Mouse (Mus musculus) CH12.LX (cell line): Measurements from ENCODE around the gene Ttpal. TPM values are rescaled to one million over a fixed set of nuclear protein-coding genes. Genes with fewer than 3 reads are reported as not detected.

Experiments used
- DNase-seq: peaks from one replicate; pipeline ENCODE4 v3.0.0-alpha.2; 2013; ENCODE audit errors: extremely low read depth
- H3K27ac ChIP-seq: 2 replicates; pipeline ENCODE4 v1.5.1; 2012; ENCODE audit warnings: low read depth, mild to moderate bottlenecking, control low read depth, moderate library complexity; ENCODE audit not compliant: insufficient read depth
- H3K27me3 ChIP-seq: replicated peaks from 2 replicates; pipeline ENCODE3; 2012; ENCODE audit warnings: inconsistent platforms
- H3K36me3 ChIP-seq, 2 experiments: replicated peaks in 1 of 2; 2 replicates each; pipeline versions ENCODE3 to v1.6.1; 2012; ENCODE audit warnings: inconsistent platforms in 1 of 2, low read length in 1 of 2, mild to moderate bottlenecking in 1 of 2, mixed read lengths in 1 of 2, moderate library complexity in 1 of 2; ENCODE audit not compliant: control insufficient read depth in 1 of 2, insufficient read depth in 1 of 2
- H3K4me1 ChIP-seq, 2 experiments: 2 replicates each; pipeline ENCODE4 v1.6.1; 2012; ENCODE audit warnings: inconsistent platforms in 1 of 2, moderate library complexity in 1 of 2; ENCODE audit not compliant: insufficient read depth in 2 of 2, control insufficient read depth in 1 of 2
- H3K4me2 ChIP-seq: 2 replicates; pipeline ENCODE4 v1.6.1; 2012; ENCODE audit warnings: low read depth, mild to moderate bottlenecking, control low read depth; ENCODE audit not compliant: poor library complexity, insufficient read depth, severe bottlenecking
- H3K4me3 ChIP-seq, 3 experiments: fragments of 150-350 bp in 1 of 3; sonication (generic) in 1 of 3; replicated peaks in 1 of 3; 2 replicates each; pipeline versions ENCODE3 to v1.5.1; 2011 to 2012; ENCODE audit warnings: low read depth in 2 of 3, low read length in 2 of 3, mild to moderate bottlenecking in 2 of 3, moderate library complexity in 2 of 3, control low read depth in 1 of 3, improper control_type of control experiment in 1 of 3, inconsistent platforms in 1 of 3, mixed read lengths in 1 of 3; ENCODE audit not compliant: poor library complexity in 1 of 3
- H3K79me2 ChIP-seq: replicated peaks from 2 replicates; pipeline ENCODE4 v1.6.1; 2012; ENCODE audit warnings: mild to moderate bottlenecking, moderate library complexity; ENCODE audit not compliant: control insufficient read depth, poor library complexity, insufficient read depth, severe bottlenecking; ENCODE audit errors: extremely low read depth
- H3K9ac ChIP-seq: 2 replicates; pipeline ENCODE4 v1.6.1; 2012; ENCODE audit warnings: low read depth, mild to moderate bottlenecking, control low read depth, moderate library complexity; ENCODE audit not compliant: insufficient read depth
- H3K9me3 ChIP-seq: replicated peaks from 2 replicates; pipeline ENCODE3; 2012; ENCODE audit warnings: low read length, inconsistent platforms, mixed read lengths
- BHLHE40 ChIP-seq: IDR thresholded peaks from 2 replicates; pipeline ENCODE4 v1.6.1; 2011; ENCODE audit warnings: mild to moderate bottlenecking, low read depth, low read length, improper control_type of control experiment
- CHD1 ChIP-seq: IDR thresholded peaks from 2 replicates; pipeline ENCODE4 v1.6.1; 2012; ENCODE audit warnings: low read depth, low read length, improper control_type of control experiment, inconsistent platforms
- CHD2 ChIP-seq: IDR thresholded peaks from 2 replicates; pipeline ENCODE4 v1.6.1; 2011; ENCODE audit warnings: low read length, improper control_type of control experiment
- CTCF ChIP-seq, 2 experiments: IDR thresholded peaks in 1 of 2; conservative IDR thresholded peaks in 1 of 2; 2 replicates each; pipeline ENCODE4 v1.5.1; 2011 to 2012; ENCODE audit warnings: low read depth in 2 of 2, low read length in 2 of 2, improper control_type of control experiment in 1 of 2, inconsistent platforms in 1 of 2, mild to moderate bottlenecking in 1 of 2, moderate library complexity in 1 of 2
- E2F4 ChIP-seq: IDR thresholded peaks from 2 replicates; pipeline ENCODE4 v1.6.1; 2011; ENCODE audit warnings: low read depth, low read length, improper control_type of control experiment; ENCODE audit not compliant: insufficient replicate concordance
- ELF1 ChIP-seq: IDR thresholded peaks from 2 replicates; pipeline ENCODE4 v1.6.1; 2014; ENCODE audit warnings: low read depth, mild to moderate bottlenecking, inconsistent platforms, low read length, improper control_type of control experiment
- EP300 ChIP-seq: IDR thresholded peaks from 2 replicates; pipeline ENCODE4 v1.6.1; 2011; ENCODE audit warnings: low read length, improper control_type of control experiment
- ETS1 ChIP-seq: conservative IDR thresholded peaks from 2 replicates; pipeline ENCODE4 v1.6.1; 2012; ENCODE audit warnings: low read depth, mild to moderate bottlenecking, inconsistent platforms, low read length, improper control_type of control experiment, moderate library complexity
- GABPA ChIP-seq: IDR thresholded peaks from 2 replicates; pipeline ENCODE4 v1.6.1; 2012; ENCODE audit warnings: low read depth, low read length, improper control_type of control experiment, inconsistent platforms; ENCODE audit not compliant: insufficient replicate concordance
- HCFC1 ChIP-seq: IDR thresholded peaks from 2 replicates; pipeline ENCODE4 v1.6.1; 2012; ENCODE audit warnings: low read depth, mild to moderate bottlenecking, inconsistent platforms, low read length, improper control_type of control experiment
- IRF4 ChIP-seq: IDR thresholded peaks from 2 replicates; pipeline ENCODE4 v1.6.1; 2014; ENCODE audit warnings: low read depth, mild to moderate bottlenecking, inconsistent platforms, low read length, improper control_type of control experiment
- JUN ChIP-seq: IDR thresholded peaks from 2 replicates; pipeline ENCODE4 v1.6.1; 2011; ENCODE audit warnings: low read depth, mild to moderate bottlenecking, low read length, improper control_type of control experiment, moderate library complexity; ENCODE audit not compliant: insufficient read depth
- JUND ChIP-seq: conservative IDR thresholded peaks from 2 replicates; pipeline ENCODE4 v1.6.1; 2011; ENCODE audit warnings: low read depth, low read length, improper control_type of control experiment
- KAT2A ChIP-seq: IDR thresholded peaks from 2 replicates; pipeline ENCODE4 v1.6.1; 2012; ENCODE audit warnings: low read length, improper control_type of control experiment, inconsistent platforms; ENCODE audit not compliant: insufficient replicate concordance
- MAFK ChIP-seq: IDR thresholded peaks from 2 replicates; pipeline ENCODE4 v1.6.1; 2011; ENCODE audit warnings: low read length, improper control_type of control experiment; ENCODE audit not compliant: insufficient replicate concordance
- MAX ChIP-seq: IDR thresholded peaks from 2 replicates; pipeline ENCODE4 v1.6.1; 2011; ENCODE audit warnings: low read length, improper control_type of control experiment
- MAZ ChIP-seq: IDR thresholded peaks from 2 replicates; pipeline ENCODE4 v1.6.1; 2012; ENCODE audit warnings: low read depth, mild to moderate bottlenecking, inconsistent platforms, low read length, improper control_type of control experiment, moderate library complexity
- MEF2A ChIP-seq: IDR thresholded peaks from 2 replicates; pipeline ENCODE4 v1.6.1; 2014; ENCODE audit warnings: low read depth, mild to moderate bottlenecking, inconsistent platforms, low read length, improper control_type of control experiment, borderline replicate concordance
- MXI1 ChIP-seq: IDR thresholded peaks from 2 replicates; pipeline ENCODE4 v1.6.1; 2011; ENCODE audit warnings: mild to moderate bottlenecking, low read depth, low read length, improper control_type of control experiment
- MYC ChIP-seq: IDR thresholded peaks from 2 replicates; pipeline ENCODE4 v1.6.1; 2011; ENCODE audit warnings: low read depth, mild to moderate bottlenecking, improper control_type of control experiment, low read length
- NELFE ChIP-seq: IDR thresholded peaks from 2 replicates; pipeline ENCODE4 v1.6.1; 2011; ENCODE audit warnings: low read depth, low read length, improper control_type of control experiment
- NRF1 ChIP-seq: IDR thresholded peaks from 2 replicates; pipeline ENCODE4 v1.6.1; 2014; ENCODE audit warnings: low read depth, mild to moderate bottlenecking, inconsistent platforms, low read length, improper control_type of control experiment, moderate library complexity
- PAX5 ChIP-seq: IDR thresholded peaks from 2 replicates; pipeline ENCODE4 v1.6.1; 2012; ENCODE audit warnings: low read length, inconsistent platforms, mixed read lengths
- POLR2A ChIP-seq: IDR thresholded peaks from 2 replicates; pipeline ENCODE4 v1.6.1; 2011; ENCODE audit warnings: low read depth, mild to moderate bottlenecking, improper control_type of control experiment, low read length
- POLR2AphosphoS2 ChIP-seq: IDR thresholded peaks from 2 replicates; pipeline ENCODE4 v1.6.1; 2011; ENCODE audit warnings: low read depth, low read length, improper control_type of control experiment
- RAD21 ChIP-seq: IDR thresholded peaks from 2 replicates; pipeline ENCODE4 v1.6.1; 2011; ENCODE audit warnings: low read depth, mild to moderate bottlenecking, low read length, improper control_type of control experiment, moderate library complexity
- RCOR1 ChIP-seq: conservative IDR thresholded peaks from 2 replicates; pipeline ENCODE4 v1.6.1; 2012; ENCODE audit warnings: low read depth, mild to moderate bottlenecking, inconsistent platforms, low read length, improper control_type of control experiment
- SIN3A ChIP-seq: IDR thresholded peaks from 2 replicates; pipeline ENCODE4 v1.6.1; 2012; ENCODE audit warnings: low read length, improper control_type of control experiment, inconsistent platforms
- SMC3 ChIP-seq: IDR thresholded peaks from 2 replicates; pipeline ENCODE4 v1.6.1; 2011; ENCODE audit warnings: low read depth, low read length, improper control_type of control experiment
- TBP ChIP-seq: conservative IDR thresholded peaks from 2 replicates; pipeline ENCODE4 v1.6.1; 2011; ENCODE audit warnings: low read depth, low read length, improper control_type of control experiment
- TCF12 ChIP-seq: IDR thresholded peaks from 2 replicates; pipeline ENCODE4 v1.6.1; 2014; ENCODE audit warnings: low read depth, mild to moderate bottlenecking, inconsistent platforms, low read length, improper control_type of control experiment
- UBTF ChIP-seq: IDR thresholded peaks from 2 replicates; pipeline ENCODE4 v1.6.1; 2012; ENCODE audit warnings: low read depth, mild to moderate bottlenecking, inconsistent platforms, low read length, improper control_type of control experiment, moderate library complexity
- USF1 ChIP-seq: IDR thresholded peaks from 2 replicates; pipeline ENCODE4 v1.6.1; 2014; ENCODE audit warnings: low read depth, mild to moderate bottlenecking, inconsistent platforms, low read length, improper control_type of control experiment
- USF2 ChIP-seq: conservative IDR thresholded peaks from 2 replicates; pipeline ENCODE4 v1.6.1; 2011; ENCODE audit warnings: low read depth, low read length, improper control_type of control experiment
- ZC3H11A ChIP-seq: IDR thresholded peaks from 2 replicates; pipeline ENCODE4 v1.6.1; 2012; ENCODE audit warnings: low read depth, mild to moderate bottlenecking, inconsistent platforms, low read length, improper control_type of control experiment
- ZKSCAN1 ChIP-seq: IDR thresholded peaks from 2 replicates; pipeline ENCODE4 v1.6.1; 2012; ENCODE audit warnings: low read depth, inconsistent platforms, low read length, improper control_type of control experiment, borderline replicate concordance
- ZMIZ1 ChIP-seq: IDR thresholded peaks from 2 replicates; pipeline ENCODE4 v1.6.1; 2012; ENCODE audit warnings: low read depth, mild to moderate bottlenecking, inconsistent platforms, low read length, improper control_type of control experiment
- ZNF384 ChIP-seq: IDR thresholded peaks from 2 replicates; pipeline ENCODE4 v1.6.1; 2012; ENCODE audit warnings: low read depth, low read length, improper control_type of control experiment, inconsistent platforms
- dilution Hi-C: fragments of 300-500 bp; cut with MboI; formaldehyde crosslinking; loops from 2 replicates; pipeline ENCODE4 v1.14.3; 2020; ENCODE audit warnings: low sequenced_read_pairs; ENCODE audit not compliant: extremely low pct_unique_long_range_greater_than_20kb, extremely low pct_ligation_motif_present
- in situ Hi-C: fragments of 300-500 bp; cut with MboI; formaldehyde crosslinking; loops from 3 replicates; pipeline ENCODE4 v1.14.3; 2019; ENCODE audit warnings: low sequenced_read_pairs, low pct_ligation_motif_present, low pct_unique_long_range_greater_than_20kb, mixed read lengths
- polyA plus RNA-seq: library from polyadenylated mRNA; unstranded; fragments of >175 nt; gene quantifications from 2 replicates; pipeline ENCODE4 v1.2.1, GENCODE M21; 2012; ENCODE audit warnings: low read depth; ENCODE audit not compliant: insufficient read length
- total RNA-seq, 2 experiments: library from RNA; depleted of rRNA; stranded (reverse); fragments of 300-350 nt in 1 of 2; fragments of >200 nt in 1 of 2; gene quantifications; 2 replicates each; pipeline ENCODE4 v1.2.3; 2012 to 2014

The Ttpal gene
- total and polyA plus RNA-seq, 3 experiments, result 21.9 to 38.9 (median 25.7) TPM

DNA sequence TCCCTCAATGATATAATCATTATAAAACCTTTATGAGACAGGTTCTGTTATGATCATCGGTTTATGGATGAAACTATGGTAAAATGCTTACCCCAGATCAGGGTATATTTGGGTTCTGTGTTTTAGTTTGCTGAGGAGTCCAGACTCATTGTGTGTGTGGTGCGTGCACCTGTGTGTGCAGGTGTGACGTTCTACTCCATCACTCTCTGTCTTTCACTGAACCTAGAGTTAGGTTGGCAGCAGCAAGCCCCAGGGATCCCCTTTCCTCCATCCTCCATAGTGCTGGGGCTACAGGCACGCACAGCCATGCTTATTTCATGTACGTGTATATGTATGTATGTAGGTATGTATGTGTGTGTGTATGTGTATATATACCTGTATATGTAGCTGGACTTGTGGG is 60.0 kb downstream of the Ttpal start:
- peaks cover 12 to 50% of the 10 kb centered on the region in 2 experiments for H3K36me3 ChIP-seq
- H3K27ac ChIP-seq, result peak overlapping the region; percentile 100
- DNase-seq, result no peak
- H3K4me2 ChIP-seq, result peak overlapping the region; percentile 97
- dilution Hi-C loops, result no loop called here
- TF ChIP-seq RAD21, result no peak
- TF ChIP-seq HCFC1, result no peak
- TF ChIP-seq NRF1, result 0 out of 2 replicates have a peak, but pooled peaks have one; percentile 22
- no peak for TF ChIP-seq CHD2
- no peak for TF ChIP-seq MEF2A
- no peak for TF ChIP-seq ELF1
- 0 out of 2 replicates have a peak, but pooled peaks have one; percentile 38 for TF ChIP-seq NELFE
- no peak for TF ChIP-seq ETS1
- TF ChIP-seq ZKSCAN1, result no peak
- TF ChIP-seq JUND, result no peak
- TF ChIP-seq ZNF384, result no peak
- TF ChIP-seq EP300, result no peak
- 0 out of 2 replicates have a peak, but pooled peaks have one; percentile 21 for TF ChIP-seq MAFK
- no peak for TF ChIP-seq USF1
- no peak for TF ChIP-seq MXI1
- no peak for TF ChIP-seq CHD1
- no peak for TF ChIP-seq MYC
- no peak for TF ChIP-seq RCOR1
- no peak for TF ChIP-seq MAZ
- TF ChIP-seq POLR2A, result peak; percentile 5
- TF ChIP-seq ZMIZ1, result peak; percentile 60; the same call in 1 of the 2 replicates
- peak; percentile 73 for TF ChIP-seq TCF12
- TF ChIP-seq TBP, result no peak
- TF ChIP-seq E2F4, result no peak
- TF ChIP-seq UBTF, result no peak
- no peak for TF ChIP-seq POLR2AphosphoS2
- TF ChIP-seq JUN, result no peak
- TF ChIP-seq SIN3A, result no peak
- no peak for TF ChIP-seq SMC3
- TF ChIP-seq USF2, result no peak
- TF ChIP-seq KAT2A, result 0 out of 2 replicates have a peak, but pooled peaks have one; percentile 34
- TF ChIP-seq GABPA, result no peak
- no peak for TF ChIP-seq ZC3H11A
- TF ChIP-seq BHLHE40, result no peak
- no peak for TF ChIP-seq PAX5
- 0 out of 2 replicates have a peak, but pooled peaks have one; percentile 32 for TF ChIP-seq IRF4
- TF ChIP-seq MAX, result 0 out of 2 replicates have a peak, but pooled peaks have one; percentile 54
- no peak for TF ChIP-seq CTCF (conservative IDR thresholded peaks at IDR 0.05 in 1 of 2, IDR thresholded peaks at IDR 0.05 in 1 of 2; ENCODE audit: low read depth in 2 of 2, low read length in 2 of 2)
- TF ChIP-seq, all 38 proteins: peak for 9
- H3K9me3 ChIP-seq, result peaks cover 8% of the 10 kb centered on the region
- peaks cover 29 to 73% of the 10 kb centered on the region in 2 experiments for H3K4me1 ChIP-seq
- peaks cover 85% of the 10 kb centered on the region for H3K79me2 ChIP-seq
- in situ Hi-C loops, result loop anchor here (5.0 kb wide), 1 partner anchor 35 kb away; no protein-coding TSS in a partner anchor
- H3K9ac ChIP-seq, result peak overlapping the region; percentile 84
- H3K4me3 ChIP-seq, result peak overlapping the region; percentile 27 to 55 (median 40)
- no peaks in the 10 kb centered on the region for H3K27me3 ChIP-seq
